Mouse (Mus musculus): ENCODE measurements around the gene Aip. TPM values are rescaled to one million over a fixed set of nuclear protein-coding genes. Genes with fewer than 3 reads are reported as not detected.

The Aip gene
- polyA plus RNA-seq, 1 experiment from 2014 or later = 78.5 TPM

DNA sequence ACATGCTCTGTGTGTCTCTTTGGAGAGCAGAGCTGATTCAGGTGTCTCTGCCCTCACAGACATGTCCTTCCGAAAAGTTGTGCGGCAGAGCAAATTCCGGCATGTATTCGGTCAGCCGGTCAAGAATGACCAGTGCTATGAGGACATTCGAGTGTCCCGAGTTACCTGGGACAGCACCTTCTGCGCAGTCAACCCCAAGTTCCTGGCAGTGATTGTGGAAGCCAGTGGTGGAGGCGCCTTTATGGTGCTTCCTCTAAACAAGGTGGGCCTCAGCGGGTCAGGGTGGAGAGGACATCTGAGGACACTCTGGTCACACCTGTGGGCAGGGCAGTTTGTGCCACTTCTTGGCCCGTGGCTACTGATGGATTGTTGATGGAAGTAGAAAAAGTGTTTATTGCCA lies 23.6 kb upstream of the Aip start:
- H3K27ac ChIP-seq (ENCODE audit: low read length) = peak overlapping the region; percentile 87
- H3K9ac ChIP-seq (replicated peaks; ENCODE audit: low read depth) = peak overlapping the region; percentile 90
- TF ChIP-seq EP300 (IDR thresholded peaks at IDR 0.05) (no peak), CTCF (IDR thresholded peaks at IDR 0.05) (no peak)
- DNase-seq (ENCODE audit: low spot score) (no peak), ATAC-seq (no peak)
- WGBS = 73% methylated on average over 11 of the region's 11 CpGs
- H3K36me3 ChIP-seq (ENCODE audit: insufficient read depth, low read length) = peaks cover 3% of the 10 kb centered on the region; the same call in 1 of the 2 replicates
- H3K4me2 ChIP-seq (replicated peaks; ENCODE audit: low read depth, low read length) = peak overlapping the region; percentile 79
- no peaks in the 10 kb centered on the region for H3K9me3 ChIP-seq (ENCODE audit: low read length)
- no peaks in the 10 kb centered on the region for H3K27me3 ChIP-seq (replicated peaks; ENCODE audit: insufficient read depth, low read length)
- H3K4me1 ChIP-seq (ENCODE audit: insufficient read depth, low read depth, low read length) = peaks cover 12% of the 10 kb centered on the region; the same call in 1 of the 2 replicates
- peak overlapping the region; percentile 90 for H3K4me3 ChIP-seq (ENCODE audit: low read depth, low read length)

- Histone ChIP-seq H3K9me3 (ENCODE audit: low read length) (no peaks in the 10 kb centered on the region), H3K27ac (ENCODE audit: low read length) (peak overlapping the region; percentile 87), H3K36me3 (ENCODE audit: insufficient read depth, low read length) (peaks cover 3% of the 10 kb centered on the region; the same call in 1 of the 2 replicates), H3K9ac (replicated peaks; ENCODE audit: low read depth) (peak overlapping the region; percentile 90), H3K4me3 (ENCODE audit: low read depth, low read length) (peak overlapping the region; percentile 90), H3K4me1 (ENCODE audit: insufficient read depth, low read depth, low read length) (peaks cover 12% of the 10 kb centered on the region; the same call in 1 of the 2 replicates), H3K27me3 (replicated peaks; ENCODE audit: insufficient read depth, low read length) (no peaks in the 10 kb centered on the region), H3K4me2 (replicated peaks; ENCODE audit: low read depth, low read length) (peak overlapping the region; percentile 79)
- WGBS = 0% methylated on average over 6 of the region's 8 CpGs
- ATAC-seq = peak; percentile 27
- no peak for TF ChIP-seq CTCF (IDR thresholded peaks at IDR 0.05)
- no peak for TF ChIP-seq EP300 (IDR thresholded peaks at IDR 0.05)
- no peak for DNase-seq (ENCODE audit: low spot score)
Observed at GRCm38 (mm10) chr19:4148819-4149218, 23.2 kb upstream of the Aip start.

- peak within 1 kb of the TSS; percentile 87 for H3K27ac ChIP-seq (ENCODE audit: low read length)
- no peak for TF ChIP-seq EP300 (IDR thresholded peaks at IDR 0.05)
- no peak for TF ChIP-seq CTCF (IDR thresholded peaks at IDR 0.05)
- under 1% methylated on average over 20 of the region's 33 CpGs for WGBS
- no peaks in the 10 kb centered on the region for H3K27me3 ChIP-seq (replicated peaks; ENCODE audit: insufficient read depth, low read length)
- peak within 1 kb of the TSS; percentile 90 for H3K4me3 ChIP-seq (ENCODE audit: low read depth, low read length)
- H3K9me3 ChIP-seq (ENCODE audit: low read length) = no peaks in the 10 kb centered on the region
- ATAC-seq (peak; percentile 96), DNase-seq (ENCODE audit: low spot score) (peak; percentile 97)
- H3K36me3 ChIP-seq (ENCODE audit: insufficient read depth, low read length) = peaks cover 3% of the 10 kb centered on the region; the same call in 1 of the 2 replicates
- H3K4me2 ChIP-seq (replicated peaks; ENCODE audit: low read depth, low read length) = peak within 1 kb of the TSS; percentile 79
- peak within 1 kb of the TSS; percentile 90 for H3K9ac ChIP-seq (replicated peaks; ENCODE audit: low read depth)
- peaks cover 12% of the 10 kb centered on the region; the same call in 1 of the 2 replicates for H3K4me1 ChIP-seq (ENCODE audit: insufficient read depth, low read depth, low read length)
Observed at GRCm38 (mm10) chr19:4148491-4148806, 22.8 kb upstream of the Aip start, which contains the start of gene Coro1b. Gene Coro1b (plus strand): TSS chr19:4148619.

DNA sequence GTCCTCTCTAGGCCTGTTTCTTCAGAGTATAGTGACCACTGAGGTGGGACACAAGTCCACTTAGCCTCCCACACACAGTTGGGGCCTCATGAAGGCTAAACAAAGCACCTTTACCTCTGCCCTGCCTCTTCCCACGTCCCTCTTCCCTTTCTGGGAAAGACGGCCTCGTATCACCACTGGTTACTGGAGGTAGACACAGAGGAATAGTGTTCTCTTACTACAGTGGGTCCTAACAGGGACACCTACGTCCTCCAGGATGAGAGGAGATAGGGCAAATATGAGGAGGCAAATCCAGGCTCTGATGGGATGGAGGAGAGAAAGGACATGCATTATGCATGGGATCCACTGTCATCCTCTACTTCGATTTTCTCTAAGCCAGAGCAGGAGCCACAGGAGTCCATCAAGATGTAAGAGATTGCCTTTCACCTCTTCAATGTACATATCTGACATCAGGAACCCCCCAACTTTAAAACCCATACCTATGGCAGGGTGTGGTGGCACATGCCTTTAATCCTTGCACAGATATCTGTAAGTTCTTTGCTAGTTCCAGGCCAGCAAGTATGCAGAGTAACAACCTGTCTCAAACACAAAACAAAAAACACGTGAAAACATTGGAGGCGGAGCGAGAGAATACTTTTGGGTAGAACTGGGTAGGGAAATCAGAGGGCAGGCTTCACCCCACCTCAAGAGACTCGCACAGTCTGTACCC lies 22.3 kb upstream of the Aip start:
- Histone ChIP-seq H3K4me3 (ENCODE audit: low read depth, low read length) (peak overlapping the region; percentile 90), H3K27ac (ENCODE audit: low read length) (peak overlapping the region; percentile 69), H3K36me3 (ENCODE audit: insufficient read depth, low read length) (no peaks in the 10 kb centered on the region; the same call in 1 of the 2 replicates), H3K4me1 (ENCODE audit: insufficient read depth, low read depth, low read length) (peaks cover 12% of the 10 kb centered on the region; the same call in 1 of the 2 replicates), H3K9me3 (ENCODE audit: low read length) (no peaks in the 10 kb centered on the region), H3K27me3 (replicated peaks; ENCODE audit: insufficient read depth, low read length) (no peaks in the 10 kb centered on the region), H3K4me2 (replicated peaks; ENCODE audit: low read depth, low read length) (peak overlapping the region; percentile 79), H3K9ac (replicated peaks; ENCODE audit: low read depth) (peak overlapping the region; percentile 90; the same call in 1 of the 2 replicates)
- TF ChIP-seq EP300 (IDR thresholded peaks at IDR 0.05) (no peak), CTCF (IDR thresholded peaks at IDR 0.05) (no peak)
- no peak for ATAC-seq
- no peak for DNase-seq (ENCODE audit: low spot score)
- 38% methylated on average over 9 of the region's 9 CpGs for WGBS

GRCm38 (mm10) chr19:4147022-4147405 lies 21.4 kb upstream of the Aip start:
- DNase-seq (ENCODE audit: low spot score) = peak; percentile 55
- Histone ChIP-seq H3K9me3 (ENCODE audit: low read length) (no peaks in the 10 kb centered on the region), H3K4me2 (replicated peaks; ENCODE audit: low read depth, low read length) (no peak overlapping the region), H3K27ac (ENCODE audit: low read length) (peak overlapping the region; percentile 69; the same call in 1 of the 2 replicates), H3K9ac (replicated peaks; ENCODE audit: low read depth) (no peak overlapping the region), H3K27me3 (replicated peaks; ENCODE audit: insufficient read depth, low read length) (no peaks in the 10 kb centered on the region), H3K4me1 (ENCODE audit: insufficient read depth, low read depth, low read length) (peaks cover 12% of the 10 kb centered on the region; the same call in 1 of the 2 replicates), H3K4me3 (ENCODE audit: low read depth, low read length) (no peak overlapping the region), H3K36me3 (ENCODE audit: insufficient read depth, low read length) (no peaks in the 10 kb centered on the region; the same call in 1 of the 2 replicates)
- WGBS = 41% methylated on average over 3 of the region's 3 CpGs
- peak; percentile 5; the same call in 1 of the 2 replicates for ATAC-seq
- TF ChIP-seq EP300 (IDR thresholded peaks at IDR 0.05) (no peak), CTCF (IDR thresholded peaks at IDR 0.05) (no peak)

- no peak for ATAC-seq
- 62% methylated on average over 12 of the region's 12 CpGs for WGBS
Observed at GRCm38 (mm10) chr19:4146366-4147021, 20.8 kb upstream of the Aip start.

More at GRCm38 (mm10) chr19:4146366-4147021, 20.8 kb upstream of the Aip start:
- Histone ChIP-seq H3K4me1 (ENCODE audit: insufficient read depth, low read depth, low read length) (peaks cover 12% of the 10 kb centered on the region; the same call in 1 of the 2 replicates), H3K27me3 (replicated peaks; ENCODE audit: insufficient read depth, low read length) (no peaks in the 10 kb centered on the region), H3K9ac (replicated peaks; ENCODE audit: low read depth) (no peak overlapping the region), H3K27ac (ENCODE audit: low read length) (0 out of 2 replicates have a peak overlapping the region, but pooled peaks have one; percentile 69), H3K36me3 (ENCODE audit: insufficient read depth, low read length) (no peaks in the 10 kb centered on the region; the same call in 1 of the 2 replicates), H3K4me3 (ENCODE audit: low read depth, low read length) (no peak overlapping the region), H3K4me2 (replicated peaks; ENCODE audit: low read depth, low read length) (no peak overlapping the region), H3K9me3 (ENCODE audit: low read length) (no peaks in the 10 kb centered on the region)
- no peak for DNase-seq (ENCODE audit: low spot score)
- TF ChIP-seq CTCF (IDR thresholded peaks at IDR 0.05) (no peak), EP300 (IDR thresholded peaks at IDR 0.05) (no peak)
